Comparison of ENCODE assay signal across 8 mouse cellular contexts in genomic region chr1:186358011-186358670, GRCm38 (mm10).
DNase-seq lines count a peak whose midpoint lies in the region; ATAC-seq lines count a peak whose summit lies in the region.

No protein-coding gene starts in this region.

- ATAC-seq in frontal cortex, adult (ENCODE audit: low TSS enrichment): no peak
- ATAC-seq in forebrain, embryonic 13.5 days: no peak

- H3K27ac ChIP-seq in forebrain, embryonic 13.5 days: no peak overlapping the region

- H3K4me2 ChIP-seq in forebrain, embryonic 13.5 days: no peak overlapping the region

- H3K9me3 ChIP-seq in forebrain, embryonic 13.5 days (replicated peaks): no peaks in the 10 kb centered on the region

- H3K27me3 ChIP-seq in forebrain, embryonic 13.5 days: no peaks in the 10 kb centered on the region

- intact Hi-C loops in gastrocnemius, postnatal 36 days (cut with DNase I): no loop called here

- no peaks in the 10 kb centered on the region for H3K36me3 ChIP-seq in forebrain, embryonic 13.5 days (ENCODE audit: poor library complexity, severe bottlenecking)

- no peak overlapping the region for H3K9ac ChIP-seq in forebrain, embryonic 13.5 days

- 80% methylated on average over 15 of the region's 15 CpGs for WGBS in forebrain, embryonic 13.5 days

- H3K4me3 ChIP-seq in forebrain, embryonic 13.5 days: no peak overlapping the region

- no peaks in the 10 kb centered on the region for H3K4me1 ChIP-seq in forebrain, embryonic 13.5 days

- DNase-seq in adrenal gland, adult (ENCODE audit: inconsistent age in 2 of 2, low spot score in 1 of 2): peak; percentile 14 to 62
- DNase-seq in adrenal gland, postnatal 4 days (ENCODE audit: low spot score in 2 of 2): no peak
- DNase-seq in adipocyte (ENCODE audit: low spot score): peak; percentile 25
- DNase-seq in gastrocnemius, postnatal 36 days: peak; percentile 30 to 37
- peak; percentile 37 for DNase-seq in kidney, postnatal 14 days
- no peak for DNase-seq in right cerebral cortex, postnatal 14 days

Comparison
In these comparisons a context has a peak if more than half of its experiments do, and no peak if none do; other contexts are left out.
1. DNase-seq: peak in adrenal gland, adult (2 of 2), adipocyte (single experiment), gastrocnemius, postnatal 36 days (2 of 2) and kidney, postnatal 14 days (single experiment); none in adrenal gland, postnatal 4 days (0 of 2) and right cerebral cortex, postnatal 14 days (single experiment).